Mouse (Mus musculus) brain, embryonic 18.5 days (tissue): ENCODE measurements around the gene Cited4.

Source experiments
- DNase-seq: peaks from one replicate; pipeline ENCODE4 v3.0.0-alpha.2; 2012; ENCODE audit warnings: low read depth, low spot score

The Cited4 gene

GRCm38 (mm10) chr4:120666358-120667024 is at the start of gene Cited4:
TSS of gene Cited4 (plus strand) at chr4:120666572.
- DNase-seq, result peak; percentile 43

- DNase-seq, result no peak
These were observed 38.6 kb upstream of the Cited4 start for GRCm38 (mm10) chr4:120627728-120628127.

- no peak for DNase-seq
These were observed 36.0 kb upstream of the Cited4 start for GRCm38 (mm10) chr4:120630218-120630931.

GRCm38 (mm10) chr4:120631828-120632227 is 34.5 kb upstream of the Cited4 start:
- no peak for DNase-seq

- no peak for DNase-seq
These were observed 31.0 kb upstream of the Cited4 start for GRCm38 (mm10) chr4:120635351-120635750.

GRCm38 (mm10) chr4:120641946-120642345 is 24.4 kb upstream of the Cited4 start:
- DNase-seq, result no peak

- no peak for DNase-seq
These were observed 22.5 kb upstream of the Cited4 start for GRCm38 (mm10) chr4:120643899-120644298.

- DNase-seq, result no peak
These were observed 16.8 kb upstream of the Cited4 start for GRCm38 (mm10) chr4:120649369-120650207.

- DNase-seq, result no peak
These were observed 16.2 kb upstream of the Cited4 start for GRCm38 (mm10) chr4:120650208-120650592.

- no peak for DNase-seq
These were observed 10.5 kb upstream of the Cited4 start for GRCm38 (mm10) chr4:120655898-120656297.

- DNase-seq, result no peak
These were observed 5.9 kb upstream of the Cited4 start for GRCm38 (mm10) chr4:120660485-120660884.

- DNase-seq, result no peak
These were observed 1.8 kb upstream of the Cited4 start for GRCm38 (mm10) chr4:120664601-120665000.

GRCm38 (mm10) chr4:120665144-120665700 is 1.1 kb upstream of the Cited4 start:
- no peak for DNase-seq

GRCm38 (mm10) chr4:120665782-120666181 is 590 bp upstream of the Cited4 start:
- no peak for DNase-seq

GRCm38 (mm10) chr4:120667045-120667501 is 701 bp downstream of the Cited4 start:
- DNase-seq, result no peak

GRCm38 (mm10) chr4:120667555-120667954 is 1.2 kb downstream of the Cited4 start:
- no peak for DNase-seq

GRCm38 (mm10) chr4:120668551-120668950 is 2.2 kb downstream of the Cited4 start:
- no peak for DNase-seq

GRCm38 (mm10) chr4:120669585-120669984 is 3.2 kb downstream of the Cited4 start:
- no peak for DNase-seq

- DNase-seq, result no peak
These were observed 4.7 kb downstream of the Cited4 start for GRCm38 (mm10) chr4:120671046-120671445.

- no peak for DNase-seq
These were observed 7.2 kb downstream of the Cited4 start for GRCm38 (mm10) chr4:120673606-120674005.

- DNase-seq, result no peak
These were observed 8.5 kb downstream of the Cited4 start for GRCm38 (mm10) chr4:120674775-120675451.
